Mouse (Mus musculus) hindbrain, postnatal 0 days (tissue): ENCODE data around the gene Ddx39. TPM values are rescaled to one million over a fixed set of nuclear protein-coding genes. Genes with fewer than 3 reads are reported as not detected.

Experiments used
- ATAC-seq: fragments of 200-750 bp; cut with Nextera tagmentation; 2 replicates; pipeline ENCODE4 v1.8.0; 2017; ENCODE audit warnings: mild to moderate bottlenecking, moderate TSS enrichment, moderate library complexity
- DNase-seq: peaks from one replicate; pipeline ENCODE4 v3.0.0-alpha.2; 2015; ENCODE audit warnings: low spot score
- H3K27ac ChIP-seq: fragments of 300-500 bp; sonication (generic); 2 replicates; pipeline ENCODE4 v1.5.1; 2014; ENCODE audit warnings: mild to moderate bottlenecking
- H3K27me3 ChIP-seq: fragments of 300-500 bp; sonication (generic); 2 replicates; pipeline ENCODE4 v1.6.1; 2014; ENCODE audit warnings: low read length, mixed read lengths; ENCODE audit not compliant: insufficient read depth
- H3K36me3 ChIP-seq: fragments of 300-500 bp; sonication (generic); 2 replicates; pipeline ENCODE4 v1.6.1; 2014; ENCODE audit warnings: low read length, mixed read lengths; ENCODE audit not compliant: insufficient read depth
- H3K4me1 ChIP-seq: fragments of 300-500 bp; sonication (generic); 2 replicates; pipeline ENCODE4 v1.6.1; 2014; ENCODE audit warnings: antibody characterized with exemption, low read length, mixed read lengths; ENCODE audit not compliant: insufficient read depth
- H3K4me2 ChIP-seq: fragments of 300-500 bp; sonication (generic); 2 replicates; pipeline ENCODE4 v1.6.1; 2014; ENCODE audit warnings: low read depth, mild to moderate bottlenecking, low read length, moderate library complexity, mixed read lengths
- H3K4me3 ChIP-seq: fragments of 300-500 bp; sonication (generic); 2 replicates; pipeline ENCODE4 v1.5.1; 2014; ENCODE audit warnings: low read length
- H3K9ac ChIP-seq: fragments of 300-500 bp; sonication (generic); replicated peaks from 2 replicates; pipeline ENCODE4 v1.6.1; 2014; ENCODE audit warnings: mild to moderate bottlenecking, low read length, moderate library complexity, mixed read lengths
- H3K9me3 ChIP-seq: fragments of 300-500 bp; sonication (generic); 2 replicates; pipeline ENCODE4 v1.6.1; 2016; ENCODE audit warnings: low read length, mixed read lengths
- CTCF ChIP-seq: IDR thresholded peaks from 2 replicates; pipeline ENCODE4 v1.5.1; 2016; ENCODE audit warnings: antibody characterized with exemption, control low read depth, low read depth
- WGBS: fragments of 180-500 bp; shearing (Covaris S2); extraction: QIAGEN DNeasy Blood & Tissue Kit; methylation state at CpG from one replicate; pipeline ENCODE4 v1.1.7; 2014; 5-methylcytosine and 5-hydroxymethylcytosine counted together
- polyA plus RNA-seq: library from polyadenylated mRNA; unstranded; fragments of >200 nt; fragmentation: Nextera tagmentation; extraction: Ambion mirVana; gene quantifications from 2 replicates; pipeline ENCODE4 v1.2.1, GENCODE M21; 2015
- total RNA-seq: library from RNA; depleted of rRNA; stranded (reverse); fragments of >200 nt; gene quantifications from 2 replicates; pipeline ENCODE4 v1.2.3, GENCODE M21; 2014

Gene Ddx39
- total and polyA plus RNA-seq, 2 experiments from 2014 or later, result 44.6 to 72.3 TPM

- H3K36me3 ChIP-seq, result peaks cover 39% of the 10 kb centered on the region
- H3K9ac ChIP-seq, result no peak overlapping the region
- no peak overlapping the region for H3K4me3 ChIP-seq
- H3K27ac ChIP-seq, result no peak overlapping the region
- no peak for TF ChIP-seq CTCF
- no peaks in the 10 kb centered on the region for H3K9me3 ChIP-seq
- no peak overlapping the region for H3K4me2 ChIP-seq
- no peak for DNase-seq
- no peaks in the 10 kb centered on the region for H3K27me3 ChIP-seq
- ATAC-seq, result 0 out of 2 replicates have a peak, but pooled peaks have one; percentile 1
- H3K4me1 ChIP-seq, result peaks cover 10% of the 10 kb centered on the region; the same call in 1 of the 2 replicates
- 82% methylated on average over 16 of the region's 16 CpGs for WGBS
Measured at GRCm38 (mm10) chr8:83669013-83669412, 46.0 kb upstream of the Ddx39 start.

- Histone ChIP-seq H3K27me3 (no peaks in the 10 kb centered on the region), H3K27ac (no peak overlapping the region), H3K4me3 (no peak overlapping the region), H3K4me2 (no peak overlapping the region), H3K9me3 (no peaks in the 10 kb centered on the region), H3K36me3 (peaks cover 57% of the 10 kb centered on the region), H3K9ac (no peak overlapping the region), H3K4me1 (0 out of 2 replicates have a peak, but pooled peaks cover 4% of the 10 kb centered on the region)
- ATAC-seq (no peak), DNase-seq (no peak)
- no peak for TF ChIP-seq CTCF
- whole genome bisulfite sequencing, result 57% methylated on average over 5 of the region's 5 CpGs
Measured at GRCm38 (mm10) chr8:83672936-83673335, 42.0 kb upstream of the Ddx39 start.

DNA sequence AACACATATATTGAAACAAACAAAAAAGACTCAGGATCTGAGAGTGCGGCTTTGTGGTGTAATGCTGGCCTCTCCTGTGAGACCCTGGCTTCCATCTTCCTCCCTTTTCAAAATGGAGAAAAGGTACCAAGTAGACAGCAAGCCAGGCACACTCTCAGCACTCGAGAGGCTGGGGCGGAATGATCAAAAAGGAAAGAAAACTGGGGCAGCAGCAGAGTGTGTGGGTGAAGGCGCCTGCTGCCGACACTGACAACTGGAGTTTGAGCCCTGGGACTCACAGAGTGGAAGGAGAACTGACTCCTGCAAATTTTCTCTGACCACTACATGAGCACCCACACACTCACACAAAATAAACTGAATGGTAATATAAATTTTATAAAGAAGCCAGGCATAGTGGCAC lies 40.5 kb upstream of the Ddx39 start:
- DNase-seq, result no peak
- Histone ChIP-seq H3K27ac (no peak overlapping the region), H3K4me1 (no peaks in the 10 kb centered on the region), H3K4me2 (no peak overlapping the region), H3K4me3 (no peak overlapping the region), H3K27me3 (no peaks in the 10 kb centered on the region), H3K9ac (no peak overlapping the region), H3K36me3 (peaks cover 63% of the 10 kb centered on the region), H3K9me3 (no peaks in the 10 kb centered on the region)
- ATAC-seq, result no peak
- 92% methylated on average over 5 of the region's 5 CpGs for WGBS
- TF ChIP-seq CTCF, result no peak

- H3K27ac ChIP-seq, result no peak overlapping the region
- no peak for TF ChIP-seq CTCF
- peaks cover 61% of the 10 kb centered on the region for H3K36me3 ChIP-seq
Measured at GRCm38 (mm10) chr8:83679866-83680265, 35.1 kb upstream of the Ddx39 start.

DNA sequence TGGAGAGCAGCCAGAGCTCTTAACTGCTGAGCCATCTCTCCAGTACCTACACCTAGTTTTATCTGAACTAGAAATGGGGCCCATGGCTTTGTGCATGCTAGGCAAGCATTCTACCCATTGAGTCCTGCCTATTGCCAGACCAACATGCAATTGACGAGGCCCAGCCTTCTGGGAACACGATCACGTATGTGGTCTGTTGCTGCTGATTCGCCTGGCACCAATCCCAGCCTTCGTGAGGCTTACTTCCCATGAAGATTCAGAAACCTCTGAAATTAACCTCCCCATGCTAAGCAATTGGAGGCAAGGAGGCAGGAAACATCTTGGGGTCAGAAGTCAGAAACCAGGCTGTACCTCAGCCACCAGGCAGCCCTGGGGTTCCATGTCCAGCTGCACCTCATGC lies 34.4 kb upstream of the Ddx39 start:
- no peak overlapping the region for H3K4me2 ChIP-seq
- ATAC-seq, result no peak

More at GRCm38 (mm10) chr8:83679866-83680265, 35.1 kb upstream of the Ddx39 start:
- no peak overlapping the region for H3K4me3 ChIP-seq
- ATAC-seq, result no peak
- no peaks in the 10 kb centered on the region for H3K27me3 ChIP-seq
- no peak for DNase-seq
- H3K4me1 ChIP-seq, result no peaks in the 10 kb centered on the region
- no peak overlapping the region for H3K9ac ChIP-seq
- H3K9me3 ChIP-seq, result no peaks in the 10 kb centered on the region
- H3K4me2 ChIP-seq, result no peak overlapping the region
- WGBS, result 93% methylated on average over 12 of the region's 12 CpGs

DNA sequence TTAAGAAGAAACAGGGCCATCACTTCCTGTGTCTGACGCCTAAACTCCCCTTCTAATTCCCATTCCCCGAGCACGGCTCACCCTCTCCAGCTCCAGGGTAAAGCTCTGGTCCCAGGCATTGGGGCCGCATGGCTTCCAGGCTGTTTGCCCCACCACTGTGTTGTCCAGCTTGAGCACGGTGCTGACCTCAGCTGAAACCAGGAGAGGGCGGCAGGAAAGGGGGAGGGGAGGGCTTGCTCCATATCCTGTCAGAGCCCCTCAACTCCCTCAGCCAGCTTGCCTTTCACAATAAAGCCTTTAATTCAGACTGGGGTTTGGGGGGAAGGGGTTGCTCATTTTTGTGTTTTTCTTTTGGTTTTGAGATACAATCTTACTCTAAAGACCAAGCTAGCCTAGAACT lies 33.9 kb upstream of the Ddx39 start:
- Histone ChIP-seq H3K4me2 (no peak overlapping the region), H3K4me1 (no peaks in the 10 kb centered on the region), H3K4me3 (no peak overlapping the region), H3K9me3 (no peaks in the 10 kb centered on the region), H3K27me3 (no peaks in the 10 kb centered on the region), H3K36me3 (peaks cover 66% of the 10 kb centered on the region), H3K9ac (no peak overlapping the region), H3K27ac (no peak overlapping the region)
- DNase-seq (no peak), ATAC-seq (no peak)
- 42% methylated on average over 6 of the region's 6 CpGs for WGBS
- no peak for TF ChIP-seq CTCF

More for the DNA sequence above, 34.4 kb upstream of the Ddx39 start:
- Histone ChIP-seq H3K4me3 (no peak overlapping the region), H3K4me1 (no peaks in the 10 kb centered on the region), H3K27me3 (no peaks in the 10 kb centered on the region), H3K9me3 (no peaks in the 10 kb centered on the region), H3K9ac (no peak overlapping the region), H3K27ac (no peak overlapping the region), H3K36me3 (peaks cover 68% of the 10 kb centered on the region)
- WGBS, result 74% methylated on average over 5 of the region's 5 CpGs
- no peak for TF ChIP-seq CTCF
- DNase-seq, result no peak

DNA sequence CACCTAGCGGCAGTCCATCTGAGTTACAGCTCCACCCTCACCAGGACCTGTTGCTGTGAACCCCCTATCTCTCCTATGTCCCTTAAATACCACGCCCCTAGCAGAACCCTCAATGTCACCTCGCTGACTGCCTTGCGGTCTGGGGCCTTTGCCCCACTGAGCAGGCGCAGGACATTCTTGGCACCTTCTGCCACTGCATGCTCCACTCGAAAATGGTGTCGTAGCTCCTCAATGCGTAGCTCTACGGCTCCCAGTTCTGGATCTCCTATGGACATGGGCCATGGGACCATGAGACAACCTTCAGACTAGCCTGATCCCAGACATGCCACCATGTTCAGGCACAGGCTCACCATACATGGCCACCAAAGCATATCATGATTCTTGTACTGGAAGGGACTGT lies 30.5 kb upstream of the Ddx39 start:
- DNase-seq (no peak), ATAC-seq (no peak)
- no peak overlapping the region for H3K4me2 ChIP-seq
- H3K27ac ChIP-seq, result no peak overlapping the region
- peaks cover 48% of the 10 kb centered on the region for H3K36me3 ChIP-seq
- H3K9ac ChIP-seq, result no peak overlapping the region
- no peak for TF ChIP-seq CTCF
- H3K27me3 ChIP-seq, result no peaks in the 10 kb centered on the region
- H3K9me3 ChIP-seq, result no peaks in the 10 kb centered on the region
- H3K4me3 ChIP-seq, result no peak overlapping the region
- no peaks in the 10 kb centered on the region for H3K4me1 ChIP-seq
- WGBS, result 94% methylated on average over 9 of the region's 9 CpGs
